Mouse (Mus musculus) layer of hippocampus, adult 11-12 months (tissue): Measurements from ENCODE around the gene Hoxb2.

Experiments
- DNase-seq: peaks from one replicate; pipeline ENCODE4 v3.0.0; 2022; ENCODE audit warnings: low spot score

The Hoxb2 gene

DNA sequence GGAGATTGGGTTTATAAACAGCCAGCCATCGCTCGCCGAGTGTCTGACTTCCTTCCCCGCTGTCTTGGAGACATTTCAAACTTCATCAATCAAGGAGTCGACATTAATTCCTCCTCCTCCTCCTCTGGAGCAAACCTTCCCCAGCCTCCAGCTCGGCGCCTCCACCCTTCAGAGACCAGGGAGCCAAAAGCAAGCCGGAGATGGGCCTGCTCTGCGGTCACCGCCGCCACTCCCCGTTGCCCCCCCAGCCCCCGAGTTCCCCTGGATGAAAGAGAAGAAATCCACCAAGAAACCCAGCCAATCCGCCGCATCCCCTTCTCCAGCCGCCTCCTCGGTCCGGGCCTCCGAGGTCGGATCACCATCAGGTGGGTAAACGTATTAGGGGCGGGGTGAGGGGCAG, 1.5 kb downstream of the Hoxb2 start:
- no peak for DNase-seq

DNA sequence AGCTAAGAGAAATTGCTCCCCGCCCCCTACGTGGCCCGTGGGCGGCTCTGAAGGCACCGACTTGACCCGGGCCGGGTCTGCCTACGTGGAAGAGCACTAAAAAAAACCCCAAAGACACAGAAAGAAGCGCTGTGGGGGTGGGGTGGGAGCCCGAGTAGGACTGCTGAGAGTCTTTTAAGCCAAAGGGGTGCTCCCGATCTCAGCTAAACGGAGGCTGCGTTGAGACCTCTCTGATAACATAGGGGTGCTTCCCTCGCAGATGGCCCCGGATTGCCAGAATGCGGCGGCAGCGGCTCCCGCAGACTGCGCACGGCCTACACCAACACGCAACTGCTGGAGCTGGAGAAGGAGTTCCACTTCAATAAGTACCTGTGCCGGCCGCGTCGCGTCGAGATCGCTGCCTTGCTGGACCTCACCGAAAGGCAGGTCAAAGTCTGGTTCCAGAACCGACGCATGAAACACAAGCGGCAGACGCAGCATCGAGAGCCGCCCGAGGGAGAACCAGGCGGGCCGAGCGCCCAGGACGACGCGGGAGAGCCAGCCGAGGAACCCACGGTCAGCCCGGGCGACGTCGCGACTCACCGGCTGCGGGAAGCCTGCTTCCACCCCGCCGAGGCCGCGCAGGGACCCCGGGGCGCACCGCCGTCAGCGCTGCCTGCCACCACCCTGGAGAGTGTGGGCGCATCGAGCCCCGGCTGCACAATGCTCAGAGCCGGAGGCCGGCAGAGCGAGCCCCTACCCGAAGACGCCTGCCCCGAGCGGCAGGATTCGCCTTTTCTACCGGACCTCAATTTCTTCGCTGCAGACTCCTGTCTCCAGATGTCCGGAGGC, 2.6 kb downstream of the Hoxb2 start:
- no peak for DNase-seq

DNA sequence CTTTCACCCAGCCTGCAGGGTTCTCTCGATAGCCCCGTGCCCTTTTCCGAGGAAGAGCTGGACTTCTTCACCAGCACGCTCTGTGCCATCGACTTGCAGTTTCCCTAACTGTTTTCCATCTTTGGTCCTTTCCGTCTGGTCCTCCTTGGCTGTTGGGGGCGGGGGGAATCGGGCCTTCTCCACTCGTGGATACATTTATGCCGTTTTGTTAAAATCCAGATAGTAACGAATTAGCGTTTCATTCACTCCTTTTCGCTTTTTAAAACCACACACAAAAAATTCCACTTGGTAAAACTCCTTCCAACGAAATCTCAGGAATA, 3.2 kb downstream of the Hoxb2 start:
- no peak for DNase-seq

DNA sequence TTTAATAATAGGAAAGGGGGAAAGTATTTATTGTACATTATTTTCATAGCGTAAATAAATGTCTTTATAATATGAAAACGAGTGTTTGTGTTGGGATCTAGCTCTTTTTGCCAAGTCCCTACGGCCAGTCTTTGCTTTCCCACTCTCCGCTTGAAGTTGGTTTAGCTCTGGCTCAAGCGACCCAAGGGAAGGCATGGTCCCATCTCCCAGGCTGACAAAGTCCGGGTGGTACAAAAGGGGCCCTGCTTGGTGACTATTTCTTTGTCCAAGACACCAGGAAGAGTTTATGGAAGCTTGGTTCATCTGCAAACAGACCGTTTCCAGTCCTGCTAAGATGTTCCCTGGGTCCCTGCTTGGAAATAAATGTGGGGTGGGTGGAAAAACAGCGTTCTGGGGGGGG, 3.6 kb downstream of the Hoxb2 start:
- DNase-seq: no peak

DNA sequence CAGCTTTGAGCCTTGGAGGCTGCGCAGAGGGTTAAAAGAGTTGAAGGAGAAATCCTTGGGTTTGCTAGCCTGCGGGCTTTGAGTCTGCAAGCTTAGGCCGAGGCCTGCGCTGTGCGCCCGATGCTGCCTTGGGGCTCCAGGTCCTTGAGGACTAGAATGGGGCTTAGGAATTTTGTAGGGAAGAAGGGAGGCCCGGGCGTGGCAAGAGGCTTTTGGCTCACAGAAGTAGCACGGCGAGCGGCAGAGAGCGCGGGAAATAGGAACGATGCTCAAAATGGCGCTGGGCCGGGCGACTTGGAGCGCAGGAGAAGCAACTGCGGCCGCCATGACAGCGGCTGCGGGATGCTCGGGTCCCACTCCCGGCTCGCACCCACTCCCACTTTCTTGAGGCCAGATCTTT, 4.1 kb downstream of the Hoxb2 start:
- no peak for DNase-seq

DNA sequence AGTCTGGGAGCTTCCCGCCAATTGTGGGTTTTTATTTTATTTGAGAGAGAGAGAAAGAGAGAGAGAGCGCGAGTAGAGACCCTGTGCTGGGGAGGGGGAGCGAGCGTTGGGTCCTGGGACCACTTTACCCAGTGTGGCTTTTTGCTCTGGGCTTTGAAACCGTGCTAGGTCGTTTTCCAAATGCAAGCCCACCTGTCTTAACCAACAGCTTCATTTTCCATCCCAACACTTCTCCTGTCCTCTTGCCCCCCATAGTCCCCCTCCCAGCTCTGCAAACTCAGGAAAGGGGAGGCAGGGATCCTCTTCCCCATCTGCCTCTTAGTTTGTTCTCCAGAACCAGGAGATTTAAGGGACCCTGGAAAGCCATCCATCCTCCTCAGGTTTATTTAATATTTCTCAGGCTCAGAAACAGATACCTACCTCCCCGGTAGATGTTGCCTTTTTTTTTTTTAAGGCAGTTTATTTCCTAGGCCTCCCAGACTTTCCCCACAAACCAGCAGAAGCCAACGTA, 4.5 kb downstream of the Hoxb2 start:
- DNase-seq: no peak

DNA sequence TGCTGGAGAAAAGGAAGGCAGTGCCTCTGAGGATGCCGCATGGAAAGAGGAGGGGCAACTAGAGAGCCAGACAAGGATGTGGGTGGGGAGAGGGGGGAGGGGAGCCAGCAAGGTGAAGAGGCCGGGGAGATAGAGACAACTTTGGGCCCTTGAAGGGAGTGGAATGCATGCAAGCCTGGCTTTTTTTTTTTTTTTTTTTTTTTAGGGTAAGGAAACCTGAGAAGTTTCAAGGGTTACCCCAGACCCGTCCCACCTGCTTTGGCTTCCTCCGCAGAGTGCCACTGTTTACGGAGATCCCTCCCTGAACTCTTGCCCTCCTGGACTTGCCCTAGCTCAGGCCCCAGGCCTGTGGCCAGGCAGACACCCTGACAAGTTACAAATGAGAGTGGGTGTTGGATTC, 13.5 kb downstream of the Hoxb2 start:
- DNase-seq: no peak

DNA sequence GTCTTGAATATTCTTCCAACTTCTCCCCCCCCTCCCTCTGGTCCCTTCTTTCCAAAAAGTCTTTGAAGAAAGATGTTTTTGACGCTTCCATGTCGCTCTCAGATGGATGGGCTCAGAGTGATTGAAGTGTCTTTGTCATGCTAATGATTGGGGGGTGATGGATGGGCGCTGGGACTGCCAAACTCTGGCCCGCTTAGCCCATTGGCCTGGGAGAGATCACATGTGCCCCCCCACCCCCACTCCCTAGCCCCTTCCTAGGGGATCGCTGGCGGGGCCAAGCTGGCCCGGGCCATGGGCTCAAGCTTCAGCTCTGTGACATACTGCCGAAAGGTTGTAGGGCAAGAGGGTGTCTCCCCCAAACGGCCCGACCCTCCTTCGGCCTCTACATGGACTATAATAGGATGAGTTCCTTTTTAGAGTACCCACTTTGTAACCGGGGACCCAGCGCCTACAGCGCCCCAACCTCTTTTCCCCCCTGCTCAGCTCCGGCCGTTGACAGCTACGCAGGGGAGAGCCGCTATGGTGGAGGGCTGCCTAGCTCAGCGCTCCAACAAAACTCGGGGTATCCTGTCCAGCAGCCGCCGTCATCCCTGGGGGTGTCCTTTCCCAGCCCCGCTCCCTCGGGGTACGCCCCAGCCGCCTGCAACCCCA, 15.2 kb downstream of the Hoxb2 start, which contains the start of gene Hoxb1:
Gene Hoxb1, plus strand, starts transcription at position 312 of the 651 bp plus-strand sequence.
- DNase-seq: no peak

DNA sequence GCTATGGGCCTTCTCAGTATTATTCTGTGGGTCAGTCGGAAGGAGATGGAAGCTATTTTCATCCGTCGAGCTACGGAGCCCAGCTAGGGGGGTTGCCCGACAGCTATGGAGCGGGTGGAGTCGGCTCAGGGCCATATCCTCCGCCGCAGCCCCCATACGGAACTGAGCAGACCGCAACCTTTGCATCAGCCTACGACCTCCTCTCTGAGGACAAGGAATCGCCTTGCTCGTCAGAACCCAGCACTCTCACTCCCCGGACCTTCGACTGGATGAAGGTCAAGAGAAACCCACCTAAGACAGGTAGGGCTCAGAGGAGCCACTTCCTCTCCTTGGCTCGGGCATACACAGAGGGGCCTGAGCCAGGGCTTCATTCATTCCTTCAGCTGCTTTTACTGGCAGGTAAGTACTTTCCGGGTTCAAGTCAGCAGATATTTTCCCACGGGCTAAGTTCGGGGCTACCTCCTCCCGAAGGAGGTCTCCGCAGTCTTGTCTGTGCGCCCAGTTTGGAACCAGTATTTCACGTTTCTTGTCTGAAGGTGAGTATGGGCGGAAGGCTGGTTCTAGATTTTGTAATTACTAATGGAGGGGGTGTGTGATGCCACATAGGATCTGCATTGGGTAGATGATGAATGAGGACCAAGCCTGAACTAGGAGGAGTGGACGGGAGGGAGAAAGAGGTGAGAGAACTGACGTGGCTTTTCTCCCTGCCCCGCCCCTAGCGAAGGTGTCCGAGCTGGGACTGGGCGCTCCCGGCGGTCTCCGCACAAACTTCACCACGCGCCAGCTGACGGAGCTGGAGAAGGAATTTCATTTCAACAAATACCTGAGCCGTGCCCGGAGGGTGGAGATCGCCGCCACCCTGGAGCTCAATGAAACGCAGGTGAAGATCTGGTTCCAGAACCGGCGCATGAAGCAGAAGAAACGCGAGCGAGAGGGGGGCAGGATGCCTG, 16.0 kb downstream of the Hoxb2 start:
- no peak for DNase-seq

DNA sequence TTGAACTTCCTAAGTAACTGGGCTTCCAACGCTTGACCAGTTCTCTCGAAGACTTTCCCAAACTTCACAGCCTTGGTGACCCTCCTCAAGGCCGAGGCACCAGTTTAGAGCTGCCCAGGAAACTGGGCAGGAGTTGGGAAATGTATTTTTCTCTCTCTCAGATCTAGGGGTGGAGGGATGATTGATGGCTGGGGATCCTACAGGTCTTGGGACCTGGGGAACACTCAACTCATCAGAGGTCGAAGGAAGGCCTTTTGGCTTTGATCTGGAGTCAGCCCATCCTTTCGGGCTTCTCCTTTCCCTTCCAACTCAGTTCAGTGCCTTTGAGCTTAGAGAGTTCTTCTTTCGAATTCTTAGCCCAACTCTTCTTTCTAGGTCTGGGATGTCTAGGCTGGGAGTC, 16.8 kb downstream of the Hoxb2 start:
- DNase-seq: no peak

DNA sequence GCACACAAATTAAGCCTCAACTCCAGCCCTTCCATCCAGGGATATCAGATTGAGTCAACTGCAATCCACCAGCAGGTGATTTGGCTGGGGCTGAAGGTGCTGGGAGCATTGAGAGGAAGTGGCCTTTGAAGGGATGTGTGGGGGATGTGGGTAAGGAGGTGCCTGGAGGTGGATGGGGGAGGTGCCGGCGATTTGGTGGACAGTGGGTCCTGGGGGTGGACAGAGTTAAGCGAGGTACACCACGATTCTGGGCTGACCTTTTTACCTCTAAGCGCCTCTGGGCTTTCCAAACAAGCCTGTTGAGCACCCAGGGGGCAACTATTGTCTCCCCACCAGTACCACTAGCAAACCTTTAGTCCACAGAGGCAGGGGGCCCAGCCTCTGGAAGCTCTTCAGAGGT, 18.4 kb downstream of the Hoxb2 start:
- no peak for DNase-seq

DNA sequence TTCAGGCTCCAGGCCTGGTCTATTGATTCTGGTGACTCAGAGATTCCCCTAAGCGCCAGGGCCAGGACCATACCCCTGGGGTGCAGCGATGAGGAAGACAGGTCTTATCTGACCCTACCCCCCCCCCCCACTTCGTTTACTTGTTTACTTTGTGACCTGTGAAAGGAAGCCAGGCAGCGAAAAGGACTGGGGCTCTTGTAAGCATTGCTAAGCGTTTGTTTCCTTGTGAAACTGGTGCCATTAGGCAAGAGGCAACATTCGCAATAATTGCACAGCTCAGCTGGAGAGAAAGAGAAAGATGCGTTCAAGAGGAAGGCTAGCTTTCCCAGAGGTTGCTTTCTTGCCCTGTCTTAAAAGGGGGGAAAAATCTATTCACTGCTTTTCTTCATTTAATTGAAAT, 18.8 kb downstream of the Hoxb2 start:
- no peak for DNase-seq

DNA sequence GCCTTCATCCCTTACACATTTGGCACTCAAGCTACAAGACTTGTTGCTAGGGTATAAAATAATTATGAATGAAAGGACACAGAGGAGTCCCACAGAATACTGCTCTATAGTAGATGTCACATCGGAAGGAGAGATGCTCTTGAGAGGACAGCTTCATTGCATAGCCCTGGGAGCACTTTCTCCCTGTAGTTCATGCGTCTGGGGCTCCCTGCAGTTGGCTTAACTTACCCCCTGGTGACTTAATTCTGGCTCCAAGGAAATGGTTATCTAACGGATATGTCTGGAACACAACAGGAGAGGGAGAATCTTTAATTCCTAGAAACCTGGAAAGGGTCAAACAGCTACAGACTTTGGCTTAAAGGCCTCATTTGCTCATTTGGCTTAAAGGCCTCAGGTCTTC, 21.4 kb downstream of the Hoxb2 start:
- no peak for DNase-seq

DNA sequence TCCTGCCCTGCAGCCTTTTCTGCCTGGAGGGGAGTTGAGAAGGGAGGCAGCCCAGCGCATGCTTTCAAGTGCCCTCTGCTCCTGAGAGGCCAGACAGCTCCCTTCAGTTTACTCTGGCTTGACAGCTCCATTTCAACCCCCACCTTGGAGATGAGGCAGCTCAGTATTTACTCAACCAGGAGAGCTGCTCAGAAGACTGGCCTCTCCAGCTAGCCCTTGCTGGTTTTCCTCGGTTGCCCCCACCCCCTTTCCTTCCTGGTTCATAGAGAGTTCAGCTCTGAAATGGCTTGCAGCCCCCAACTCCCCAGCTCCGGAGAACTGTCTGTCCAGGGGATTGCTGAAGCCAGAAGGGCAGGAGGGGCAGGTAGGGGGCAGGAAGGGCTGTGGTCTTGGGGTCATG, 22.2 kb downstream of the Hoxb2 start:
- no peak for DNase-seq

DNA sequence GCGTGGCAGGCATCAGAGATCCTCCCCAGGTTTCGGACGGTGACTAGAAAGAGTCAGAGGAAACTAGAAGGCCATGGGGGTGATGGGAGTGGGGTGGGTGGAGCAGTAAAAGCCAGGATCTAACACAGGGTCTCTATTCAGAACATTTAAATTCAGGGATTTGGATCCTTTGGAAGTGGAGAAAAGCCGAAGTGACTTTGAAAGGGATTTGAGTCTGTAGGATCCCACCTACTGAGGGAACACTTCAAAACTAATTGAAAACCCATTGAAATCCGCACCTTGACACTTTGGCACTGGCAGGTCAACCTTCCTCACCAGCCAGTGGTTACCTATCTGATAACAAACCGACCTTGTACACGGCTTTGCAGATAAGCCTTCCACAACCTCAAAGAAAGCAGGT, 24.5 kb downstream of the Hoxb2 start:
- DNase-seq: no peak

DNA sequence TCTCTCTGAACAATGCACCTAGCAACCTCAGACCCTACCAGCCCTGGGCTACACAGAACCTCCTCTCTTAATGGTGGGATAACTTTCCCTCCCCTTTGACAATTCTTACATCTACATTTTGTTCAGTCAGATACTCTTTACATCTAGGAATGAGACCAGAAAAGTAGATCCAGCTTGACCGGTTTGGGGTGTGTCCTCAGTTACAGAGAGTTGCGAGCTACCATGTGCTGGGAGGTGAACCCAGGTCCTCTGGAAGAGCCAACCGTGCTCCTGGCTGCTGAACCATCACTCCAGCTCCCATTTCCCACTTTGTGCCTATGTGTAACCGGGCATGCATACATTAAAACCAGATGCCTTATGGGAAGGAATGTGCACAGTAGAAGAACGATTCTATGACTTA, 33.1 kb downstream of the Hoxb2 start:
- DNase-seq: no peak

DNA sequence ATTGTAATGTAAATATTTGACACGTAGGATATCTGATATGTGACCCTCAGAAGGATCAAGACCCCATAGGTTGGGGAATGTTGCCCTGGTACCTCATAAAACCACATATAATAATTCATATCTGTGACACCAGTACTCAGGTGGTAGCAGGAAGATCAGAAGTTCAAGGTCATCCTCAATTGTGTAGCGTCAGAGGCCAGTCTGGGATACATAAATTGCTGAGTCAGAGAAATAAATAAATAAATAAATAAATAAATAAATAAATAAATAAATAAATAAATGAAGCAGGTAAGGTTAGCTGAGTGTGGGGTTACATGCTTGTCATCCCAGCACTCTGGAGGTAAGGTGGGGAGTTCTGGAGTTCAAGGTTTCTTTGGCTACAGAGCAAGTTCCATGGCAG, 37.3 kb downstream of the Hoxb2 start:
- DNase-seq: no peak

DNA sequence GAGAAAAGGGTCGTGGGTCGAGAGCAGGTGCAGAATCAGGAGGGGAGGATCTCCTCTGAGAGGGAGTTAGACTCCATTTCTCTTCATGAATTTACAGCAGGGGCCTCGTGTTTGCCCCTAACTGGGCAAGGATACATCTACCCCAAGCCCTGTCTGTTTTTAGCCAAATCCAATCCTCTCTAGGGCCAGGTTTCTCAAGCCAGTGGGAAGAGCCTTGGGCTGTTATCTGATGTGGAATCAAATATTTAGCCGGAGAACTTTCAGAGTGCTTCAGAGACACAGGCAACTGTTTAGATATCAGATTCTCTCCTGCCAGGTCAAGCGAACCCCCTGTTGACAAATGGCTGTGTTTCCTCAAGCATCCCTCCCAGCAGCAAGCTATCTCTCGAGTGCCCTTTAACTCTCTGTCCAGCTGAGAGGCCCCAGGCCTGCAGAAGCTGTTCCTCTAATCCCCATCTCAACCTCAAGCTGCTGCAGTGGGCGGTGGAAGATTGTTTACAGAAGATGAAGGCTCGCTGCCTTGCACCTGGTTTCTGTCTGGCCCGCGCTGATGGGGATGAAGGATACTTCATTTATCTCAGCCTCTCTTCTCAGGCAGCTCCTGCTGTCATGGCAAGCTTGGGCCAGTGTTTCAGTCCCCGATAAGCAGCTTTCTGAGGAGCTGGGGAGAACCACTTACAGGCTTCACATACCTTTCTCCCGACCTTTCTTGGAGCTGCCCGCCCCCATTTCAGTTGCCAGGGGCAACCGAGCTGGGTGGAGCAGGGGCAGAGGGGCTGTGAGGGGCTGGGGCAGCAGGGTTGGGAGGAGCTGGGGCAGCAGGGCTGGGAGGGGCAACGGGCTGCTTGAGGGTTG, 46.7 kb downstream of the Hoxb2 start:
- no peak for DNase-seq

DNA sequence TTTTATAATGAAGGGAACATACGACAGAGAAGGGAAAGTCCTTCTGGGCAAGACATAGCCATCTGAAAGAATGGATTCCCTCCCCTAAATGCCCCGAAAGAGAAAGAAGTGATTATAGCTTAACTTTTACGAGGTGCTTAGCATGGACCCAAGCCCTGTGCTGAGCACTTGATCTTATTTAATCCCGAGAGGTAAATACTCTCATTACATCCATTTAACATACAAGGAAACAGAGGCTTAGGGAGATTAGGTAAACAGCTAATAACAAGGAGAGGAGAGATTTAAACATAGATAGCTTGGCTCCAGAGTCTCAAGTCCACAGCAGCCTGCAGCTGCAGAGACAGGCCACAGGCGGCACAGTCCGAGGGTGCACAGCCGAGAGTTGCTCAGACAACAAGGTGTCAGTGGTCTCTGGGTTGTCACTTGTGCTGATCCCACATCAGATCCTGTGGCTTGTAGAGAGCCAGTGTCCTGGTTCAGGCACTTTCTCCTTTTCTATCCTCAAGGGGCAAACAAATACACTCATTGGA, 47.5 kb downstream of the Hoxb2 start:
- DNase-seq: no peak

DNA sequence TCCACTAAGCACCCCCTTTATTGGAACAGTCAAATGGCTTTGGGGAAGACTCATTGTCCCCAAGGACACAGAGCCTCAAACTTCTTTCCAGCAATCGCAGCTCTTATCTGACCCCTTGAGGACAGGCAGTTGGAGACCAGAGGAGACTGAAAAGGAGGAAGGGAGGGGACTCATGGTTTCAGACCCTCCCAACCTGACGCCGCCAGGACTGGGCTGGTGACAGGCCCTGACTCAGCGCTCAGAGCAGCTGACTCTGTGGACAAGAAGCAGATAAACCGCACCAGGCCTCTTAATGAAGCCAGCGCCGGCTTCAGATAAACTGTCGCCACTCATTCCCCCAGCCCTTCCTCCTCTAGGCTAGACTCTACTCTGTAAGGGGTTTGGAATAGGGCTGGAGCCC, 49.6 kb downstream of the Hoxb2 start:
- no peak for DNase-seq
